Mouse (Mus musculus) megakaryocyte, embryonic 14.5 days (primary cell): ENCODE data around the gene Hhipl1. TPM values are rescaled to one million over a fixed set of nuclear protein-coding genes. Genes with fewer than 3 reads are reported as not detected.

Experiments used
- H3K27me3 ChIP-seq: replicated peaks from 2 replicates; pipeline ENCODE3; 2012; ENCODE audit warnings: inconsistent platforms
- H3K36me3 ChIP-seq: replicated peaks from 2 replicates; pipeline ENCODE3; 2012; ENCODE audit warnings: low read length, inconsistent platforms, mixed read lengths
- H3K4me1 ChIP-seq: 2 replicates; pipeline ENCODE4 v1.6.1; 2012; ENCODE audit warnings: inconsistent platforms
- H3K4me3 ChIP-seq: replicated peaks from 2 replicates; pipeline ENCODE3; 2012; ENCODE audit warnings: moderate library complexity, mild to moderate bottlenecking, inconsistent platforms
- H3K9me3 ChIP-seq: 2 replicates; pipeline ENCODE4 v1.6.1; 2012; ENCODE audit warnings: inconsistent platforms
- FLI1 ChIP-seq: IDR thresholded peaks from 2 replicates; pipeline ENCODE4 v1.6.1; 2012; ENCODE audit warnings: low read length, inconsistent platforms, mixed read lengths
- GATA1 ChIP-seq: IDR thresholded peaks from 3 replicates; pipeline ENCODE4 v1.6.1; 2012; ENCODE audit warnings: mixed read lengths, low read length, inconsistent platforms, borderline replicate concordance
- polyA plus RNA-seq: library from polyadenylated mRNA; stranded (reverse); fragments of >175 nt; gene quantifications from 2 replicates; pipeline ENCODE4 v1.2.3, GENCODE M21; 2012; ENCODE audit warnings: low replicate concordance; ENCODE audit not compliant: insufficient read depth

Hhipl1 gene
- polyA plus RNA-seq, 1 experiment: not detected

DNA sequence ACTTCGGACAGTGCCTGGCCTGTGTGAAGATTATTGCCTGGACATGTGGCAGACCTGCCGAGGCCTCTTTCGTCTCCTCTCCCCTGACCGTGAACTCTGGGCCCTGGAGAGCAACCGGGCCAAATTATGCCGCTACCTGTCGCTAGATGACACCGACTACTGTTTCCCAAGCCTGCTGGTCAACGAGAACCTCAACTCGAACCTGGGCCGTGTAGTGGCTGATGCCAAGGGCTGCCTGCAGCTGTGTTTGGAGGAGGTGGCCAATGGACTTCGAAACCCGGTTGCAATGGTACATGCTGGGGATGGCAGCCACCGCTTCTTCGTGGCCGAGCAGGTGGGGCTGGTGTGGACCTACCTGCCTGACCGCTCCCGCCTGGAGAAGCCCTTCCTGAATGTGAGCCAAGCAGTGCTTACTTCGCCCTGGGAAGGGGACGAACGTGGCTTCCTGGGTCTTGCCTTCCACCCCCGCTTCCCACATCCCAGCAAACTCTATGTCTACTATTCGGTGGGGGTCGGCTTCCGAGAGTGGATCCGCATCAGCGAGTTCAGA is 5.7 kb downstream of the Hhipl1 start:
- Histone ChIP-seq H3K4me1 (peaks cover 30% of the 10 kb centered on the region), H3K4me3 (no peak overlapping the region), H3K9me3 (peaks cover 8% of the 10 kb centered on the region), H3K27me3 (peaks cover 76% of the 10 kb centered on the region), H3K36me3 (no peaks in the 10 kb centered on the region)
- TF ChIP-seq FLI1 (no peak), GATA1 (no peak)

DNA sequence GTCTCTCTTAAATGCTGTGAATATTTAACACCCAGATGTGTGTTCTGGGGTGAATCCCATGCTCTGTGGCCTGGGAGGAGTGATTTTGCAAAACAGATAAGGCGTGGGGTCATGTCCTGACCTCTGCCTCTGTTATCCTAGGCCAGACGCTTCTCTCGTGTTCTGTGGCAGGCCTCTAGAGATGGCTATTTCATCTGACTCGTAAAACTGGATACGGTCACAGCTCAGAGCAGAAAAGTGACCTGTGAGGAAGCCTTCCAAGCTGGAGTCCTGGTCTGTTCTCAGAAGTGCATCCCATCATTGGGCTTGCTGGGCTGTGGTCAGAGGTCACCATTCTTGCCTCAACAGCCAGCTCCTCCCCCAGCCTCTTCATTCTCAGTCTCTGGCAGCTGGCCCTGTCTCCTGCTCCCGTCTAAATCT is 6.4 kb downstream of the Hhipl1 start:
- TF ChIP-seq GATA1 (no peak), FLI1 (no peak)
- Histone ChIP-seq H3K27me3 (peaks cover 77% of the 10 kb centered on the region), H3K4me1 (peaks cover 28% of the 10 kb centered on the region), H3K4me3 (no peak overlapping the region), H3K36me3 (no peaks in the 10 kb centered on the region), H3K9me3 (peaks cover 8% of the 10 kb centered on the region)

DNA sequence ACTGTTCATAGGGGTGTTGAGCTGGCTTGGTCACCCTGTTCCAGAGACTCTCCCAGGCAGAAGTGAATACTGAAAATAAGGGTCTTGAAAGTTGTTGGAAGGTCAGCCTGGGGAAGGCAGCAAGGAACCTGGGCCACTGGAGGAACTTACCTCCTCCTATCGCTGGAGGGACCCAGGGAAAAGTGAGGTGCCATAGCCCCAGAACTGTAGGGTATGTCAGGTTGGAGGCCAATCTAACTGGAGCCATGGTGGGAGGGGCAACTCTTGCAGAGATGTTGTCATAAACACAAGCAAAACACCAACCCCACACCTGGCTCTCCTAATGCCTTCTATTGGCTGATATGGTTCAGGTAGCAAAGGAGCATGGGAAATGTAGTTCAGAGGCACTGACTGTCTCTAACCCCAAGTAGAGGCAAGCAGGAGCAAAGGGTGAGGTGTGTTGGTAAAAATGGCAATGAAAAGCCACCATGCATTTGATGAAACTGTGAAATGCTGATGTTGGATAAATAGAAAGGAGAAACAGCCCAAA is 7.2 kb downstream of the Hhipl1 start:
- H3K4me1 ChIP-seq: peaks cover 29% of the 10 kb centered on the region
- H3K9me3 ChIP-seq: peaks cover 12% of the 10 kb centered on the region
- TF ChIP-seq GATA1: no peak
- no peak for TF ChIP-seq FLI1
- H3K27me3 ChIP-seq: peaks cover 77% of the 10 kb centered on the region
- H3K36me3 ChIP-seq: no peaks in the 10 kb centered on the region
- H3K4me3 ChIP-seq: no peak overlapping the region

DNA sequence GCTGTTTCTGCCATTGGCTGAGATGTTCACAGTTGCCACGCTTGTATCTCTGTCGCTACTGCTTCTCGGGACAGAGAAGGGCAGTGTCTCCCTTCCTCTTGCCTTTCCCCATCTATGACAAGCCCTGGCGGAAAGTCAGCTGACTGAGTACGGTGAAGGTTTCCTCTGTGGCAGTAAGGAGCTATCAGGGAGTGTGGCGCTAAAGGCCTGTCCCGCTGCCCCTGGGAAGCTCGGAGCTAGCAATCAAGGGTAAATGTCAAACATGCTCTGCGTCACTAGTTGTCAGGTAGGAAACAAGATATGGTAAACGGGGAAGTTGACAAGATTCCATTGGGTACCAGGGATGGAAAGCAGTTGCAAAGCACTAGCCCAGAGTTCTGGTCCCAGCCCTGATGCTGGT is 9.7 kb downstream of the Hhipl1 start:
- H3K36me3 ChIP-seq: no peaks in the 10 kb centered on the region
- no peak overlapping the region for H3K4me3 ChIP-seq
- H3K9me3 ChIP-seq: peaks cover 13% of the 10 kb centered on the region
- peaks cover 7% of the 10 kb centered on the region for H3K4me1 ChIP-seq
- no peak for TF ChIP-seq FLI1
- TF ChIP-seq GATA1: no peak
- peaks cover 86% of the 10 kb centered on the region for H3K27me3 ChIP-seq

DNA sequence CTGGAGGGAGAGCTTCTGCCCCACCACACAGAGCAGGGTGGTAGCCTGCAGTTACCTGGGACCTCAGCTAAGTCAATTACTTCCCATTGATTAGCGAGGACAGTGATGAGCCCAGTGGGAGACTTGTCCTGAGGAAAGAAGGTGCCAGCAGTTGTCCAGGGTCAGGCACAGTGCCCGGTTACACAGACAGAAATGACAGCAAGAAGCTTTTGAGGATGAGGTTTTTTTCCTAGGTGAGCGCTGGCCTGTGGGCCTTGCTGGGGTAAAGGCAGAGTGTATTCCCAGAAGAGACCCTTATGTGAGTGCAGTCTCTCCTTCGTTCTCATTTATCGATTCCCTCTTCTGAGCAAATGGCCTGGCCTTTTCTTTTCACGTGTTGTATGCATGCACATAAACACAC is 10.6 kb downstream of the Hhipl1 start:
- H3K9me3 ChIP-seq: peaks cover 13% of the 10 kb centered on the region
- H3K4me3 ChIP-seq: no peak overlapping the region
- TF ChIP-seq GATA1 (no peak), FLI1 (no peak)
- no peaks in the 10 kb centered on the region for H3K36me3 ChIP-seq
- H3K27me3 ChIP-seq: peaks cover 86% of the 10 kb centered on the region
- peaks cover 6% of the 10 kb centered on the region; the same call in 1 of the 2 replicates for H3K4me1 ChIP-seq

DNA sequence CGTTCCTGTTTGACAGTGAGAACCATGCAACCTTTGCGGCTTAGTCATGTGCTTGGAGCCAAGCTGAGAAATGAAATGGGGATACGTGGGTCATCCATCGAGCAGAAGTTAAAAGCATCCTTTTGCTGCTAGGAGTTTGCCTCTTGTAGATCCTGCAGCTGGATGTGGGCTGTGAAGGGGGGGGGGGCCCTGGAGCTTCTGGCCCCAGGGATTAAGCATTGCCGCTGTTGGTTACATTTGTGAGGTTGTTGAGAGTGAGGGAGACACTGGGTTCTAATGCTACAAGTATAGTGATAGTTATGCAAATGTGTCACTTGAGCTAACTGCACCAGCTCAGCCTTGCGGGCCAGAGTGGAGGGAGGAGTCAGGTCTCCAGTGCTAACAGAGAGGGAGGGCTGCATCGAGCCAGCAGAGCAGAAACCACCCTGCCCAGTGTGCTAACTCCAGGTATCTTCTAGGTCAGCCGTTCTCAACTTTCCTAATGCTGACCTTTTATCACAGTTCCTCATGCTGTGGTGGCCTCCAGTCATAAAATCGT is 11.2 kb downstream of the Hhipl1 start:
- TF ChIP-seq GATA1: no peak
- peaks cover 86% of the 10 kb centered on the region for H3K27me3 ChIP-seq
- peaks cover 6% of the 10 kb centered on the region; the same call in 1 of the 2 replicates for H3K4me1 ChIP-seq
- no peak overlapping the region for H3K4me3 ChIP-seq
- H3K9me3 ChIP-seq: peaks cover 13% of the 10 kb centered on the region
- no peaks in the 10 kb centered on the region for H3K36me3 ChIP-seq

DNA sequence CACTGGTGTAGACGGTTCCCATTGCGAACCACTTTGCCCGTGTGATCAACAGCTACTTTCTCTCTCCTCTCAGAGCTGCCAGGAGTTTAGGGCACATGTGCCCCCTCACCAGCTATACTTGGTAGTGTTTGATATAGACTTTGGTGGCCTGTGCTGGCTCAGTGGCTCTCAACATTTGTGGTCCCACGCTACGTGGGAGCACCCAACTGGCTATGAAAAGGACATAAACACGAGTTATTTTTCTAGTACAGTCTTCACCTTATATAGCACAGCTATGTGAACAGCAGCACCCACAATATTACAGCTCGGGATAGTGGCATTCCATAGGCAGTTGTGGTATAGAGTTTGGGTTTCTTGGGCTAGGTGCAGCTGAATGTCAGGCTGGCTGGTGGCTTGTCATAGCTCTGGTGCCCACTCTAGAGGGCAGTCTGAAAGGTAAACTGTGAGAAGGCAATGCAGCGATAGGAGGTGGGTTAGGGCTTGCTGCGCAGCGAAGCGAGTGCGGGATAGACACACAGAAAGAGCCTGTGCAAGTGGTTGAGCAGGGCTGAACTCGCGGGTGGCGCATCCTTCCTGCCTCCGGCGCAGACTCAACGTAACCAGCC is 11.9 kb downstream of the Hhipl1 start:
- TF ChIP-seq FLI1 (no peak), GATA1 (no peak)
- Histone ChIP-seq H3K36me3 (no peaks in the 10 kb centered on the region), H3K9me3 (peaks cover 13% of the 10 kb centered on the region), H3K4me3 (no peak overlapping the region), H3K4me1 (peaks cover 6% of the 10 kb centered on the region; the same call in 1 of the 2 replicates), H3K27me3 (peaks cover 84% of the 10 kb centered on the region)

DNA sequence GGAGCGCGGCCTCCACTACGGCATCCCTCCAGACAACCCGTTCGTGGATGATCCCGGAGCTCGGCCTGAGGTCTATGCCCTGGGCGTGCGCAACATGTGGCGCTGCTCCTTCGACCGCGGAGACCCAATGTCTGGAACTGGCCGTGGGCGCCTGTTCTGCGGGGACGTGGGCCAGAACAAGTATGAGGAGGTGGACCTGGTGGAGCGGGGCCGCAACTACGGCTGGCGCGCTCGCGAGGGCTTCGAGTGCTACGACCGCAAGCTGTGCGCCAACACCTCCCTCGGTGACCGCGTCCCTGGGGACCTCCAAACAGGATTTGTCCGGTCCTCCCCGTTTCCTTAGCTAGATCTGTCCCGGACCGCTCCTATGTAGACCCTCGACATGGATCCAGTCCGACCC is 12.4 kb downstream of the Hhipl1 start:
- no peak overlapping the region for H3K4me3 ChIP-seq
- TF ChIP-seq FLI1 (no peak), GATA1 (no peak)
- H3K36me3 ChIP-seq: no peaks in the 10 kb centered on the region
- H3K27me3 ChIP-seq: peaks cover 84% of the 10 kb centered on the region
- H3K4me1 ChIP-seq: peaks cover 6% of the 10 kb centered on the region; the same call in 1 of the 2 replicates
- peaks cover 10% of the 10 kb centered on the region for H3K9me3 ChIP-seq

DNA sequence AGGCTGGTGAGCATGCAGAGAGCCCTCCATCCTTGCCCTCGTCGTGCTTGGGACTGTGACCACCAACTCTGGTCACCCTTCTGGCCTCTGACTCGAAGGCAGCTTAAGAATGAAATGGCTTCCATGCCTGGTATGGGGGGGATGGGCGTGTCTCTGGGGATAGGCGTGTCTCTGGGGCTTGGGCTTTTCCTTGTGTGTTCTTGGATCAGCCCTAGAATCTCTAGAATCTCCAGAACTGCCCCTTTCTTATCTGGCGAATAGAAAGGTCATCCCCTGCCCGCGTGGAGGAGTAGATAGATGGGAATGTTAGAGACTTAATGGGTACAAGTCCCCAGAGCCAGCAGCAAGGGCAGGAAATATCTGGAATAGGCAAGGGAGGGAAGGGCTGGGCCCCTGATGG is 14.0 kb downstream of the Hhipl1 start:
- Histone ChIP-seq H3K9me3 (0 out of 2 replicates have a peak, but pooled peaks cover 5% of the 10 kb centered on the region), H3K27me3 (peaks cover 78% of the 10 kb centered on the region), H3K36me3 (no peaks in the 10 kb centered on the region), H3K4me3 (no peak overlapping the region), H3K4me1 (peaks cover 6% of the 10 kb centered on the region; the same call in 1 of the 2 replicates)
- TF ChIP-seq GATA1: no peak
- no peak for TF ChIP-seq FLI1

DNA sequence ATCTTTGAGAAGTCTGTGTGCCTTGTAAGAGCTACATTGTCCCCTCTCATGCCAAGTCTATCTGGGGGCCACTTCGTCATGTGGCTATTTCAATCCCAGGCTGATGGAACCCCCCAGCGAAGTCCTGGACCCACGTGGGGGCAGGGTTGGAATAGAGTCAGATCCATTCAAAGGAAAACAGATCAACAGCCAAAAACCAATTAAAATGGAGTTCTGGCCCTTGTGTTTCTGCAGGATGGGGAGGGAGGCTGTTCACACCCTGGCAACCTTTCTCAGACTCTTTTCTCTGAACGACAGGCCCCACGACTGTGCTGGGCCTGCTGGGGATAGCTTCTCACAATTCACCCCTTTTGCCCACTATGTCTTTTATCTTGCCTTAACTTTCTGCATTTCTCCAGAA is 20.3 kb downstream of the Hhipl1 start:
- Histone ChIP-seq H3K27me3 (peaks cover 78% of the 10 kb centered on the region), H3K9me3 (no peaks in the 10 kb centered on the region)

More for the DNA sequence above, 20.3 kb downstream of the Hhipl1 start:
- Histone ChIP-seq H3K36me3 (no peaks in the 10 kb centered on the region), H3K4me1 (peaks cover 8% of the 10 kb centered on the region), H3K4me3 (no peak overlapping the region)
- TF ChIP-seq GATA1 (no peak), FLI1 (no peak)
